ENCODE assay signal across 23 mouse cellular contexts in the genomic region with DNA sequence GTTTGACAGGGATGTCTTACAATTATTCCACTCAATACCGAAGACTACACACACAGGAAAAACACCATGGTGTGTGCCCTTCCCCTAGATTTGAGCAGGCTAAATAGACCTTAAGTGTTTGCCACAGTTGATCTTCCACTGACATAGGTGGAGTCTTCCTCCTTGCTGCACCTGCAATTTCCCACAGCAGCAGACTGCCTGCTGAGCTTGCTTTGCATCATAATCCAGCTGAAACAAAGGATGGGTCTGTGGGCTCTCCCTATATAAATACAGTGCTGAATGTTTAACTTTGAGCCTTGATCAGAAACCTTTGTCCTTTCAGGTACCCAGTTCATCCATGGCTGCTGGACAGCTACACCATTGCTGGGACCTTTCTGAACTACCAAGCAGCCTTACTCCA.
DNase-seq lines count a peak whose midpoint lies in the region; ATAC-seq and TF ChIP-seq lines count a peak whose summit lies in the region.
"Had no signal": no experiment of that assay in that cellular context is flagged by ENCODE, and none has a peak within 500 bp of the region (broad histone marks: within the 10 kb centered on the region; RNA-seq: fewer than 3 reads in every experiment).

No protein-coding gene starts in this region.

- H3K9ac ChIP-seq in midbrain, embryonic 11.5 days (ENCODE audit: low read length) = no peak overlapping the region
- H3K9ac ChIP-seq in midbrain, postnatal 0 days (replicated peaks; ENCODE audit: low read length, poor library complexity, severe bottlenecking) = no peak overlapping the region
- no peak overlapping the region for H3K9ac ChIP-seq in ES-E14 (ENCODE audit: insufficient read depth, low read depth, low read length, poor library complexity, severe bottlenecking)
- H3K9ac ChIP-seq: embryonic facial prominence, embryonic 12.5 days; forebrain, embryonic 13.5 days; forebrain, embryonic 15.5 days; forebrain, postnatal 0 days had no signal

- no peaks in the 10 kb centered on the region for H3K36me3 ChIP-seq in midbrain, embryonic 11.5 days (ENCODE audit: control insufficient read depth, insufficient read depth, low read length)
- H3K36me3 ChIP-seq in midbrain, postnatal 0 days (ENCODE audit: insufficient read depth, low read length) = no peaks in the 10 kb centered on the region
- no peaks in the 10 kb centered on the region for H3K36me3 ChIP-seq in ES-E14 (ENCODE audit: control insufficient read depth, insufficient read depth, low read length, poor library complexity, severe bottlenecking)
- H3K36me3 ChIP-seq: embryonic facial prominence, embryonic 10.5 days; embryonic facial prominence, embryonic 12.5 days; forebrain, embryonic 15.5 days; G1E had no signal

- ATAC-seq in midbrain, embryonic 11.5 days (ENCODE audit: low FRiP score) = no peak
- no peak for ATAC-seq in midbrain, postnatal 0 days (ENCODE audit: low FRiP score)
- no peak for ATAC-seq in CD4-positive, CD25-positive, alpha-beta regulatory T cell, adult 4 months
- ATAC-seq: forebrain, embryonic 15.5 days; forebrain, postnatal 0 days; Patski had no signal

- H3K27ac ChIP-seq in midbrain, embryonic 11.5 days (ENCODE audit: low read depth, low read length) = no peak overlapping the region
- H3K27ac ChIP-seq in midbrain, postnatal 0 days (ENCODE audit: low read depth, low read length) = no peak overlapping the region
- no peak overlapping the region for H3K27ac ChIP-seq in ES-E14 (ENCODE audit: insufficient read depth, low read depth, low read length, poor library complexity, severe bottlenecking)
- H3K27ac ChIP-seq: embryonic facial prominence, embryonic 10.5 days; embryonic facial prominence, embryonic 12.5 days; forebrain, embryonic 13.5 days; forebrain, embryonic 15.5 days had no signal

- no peaks in the 10 kb centered on the region for H3K4me1 ChIP-seq in midbrain, embryonic 11.5 days (ENCODE audit: control insufficient read depth, insufficient read depth, low read length)
- no peaks in the 10 kb centered on the region for H3K4me1 ChIP-seq in midbrain, postnatal 0 days (ENCODE audit: insufficient read depth, low read length)
- H3K4me1 ChIP-seq in ES-E14 (ENCODE audit: control insufficient read depth in 2 of 2, insufficient read depth in 2 of 2, low read length in 2 of 2, poor library complexity in 1 of 2) = no peaks in the 10 kb centered on the region; a peak in 1 of 4 replicates
- H3K4me1 ChIP-seq: embryonic facial prominence, embryonic 10.5 days; embryonic facial prominence, embryonic 12.5 days; forebrain, embryonic 15.5 days had no signal

- H3K27me3 ChIP-seq in midbrain, embryonic 11.5 days (ENCODE audit: control insufficient read depth, insufficient read depth, low read length) = no peaks in the 10 kb centered on the region
- H3K27me3 ChIP-seq in midbrain, postnatal 0 days (ENCODE audit: insufficient read depth, low read length) = no peaks in the 10 kb centered on the region
- H3K27me3 ChIP-seq: embryonic facial prominence, embryonic 12.5 days; forebrain, embryonic 13.5 days; forebrain, embryonic 15.5 days; Patski had no signal

- intact Hi-C loops in gastrocnemius, postnatal 36 days (cut with DNase I) = no loop called here

- H3K4me3 ChIP-seq in midbrain, embryonic 11.5 days (ENCODE audit: low read depth, low read length) = no peak overlapping the region
- no peak overlapping the region for H3K4me3 ChIP-seq in midbrain, postnatal 0 days (ENCODE audit: low read depth, low read length)
- H3K4me3 ChIP-seq in ES-E14 (ENCODE audit: insufficient read depth in 1 of 2, low read depth in 1 of 2, low read length in 2 of 2, poor library complexity in 1 of 2, severe bottlenecking in 1 of 2) = no peak overlapping the region
- H3K4me3 ChIP-seq: embryonic facial prominence, embryonic 10.5 days; embryonic facial prominence, embryonic 12.5 days; forebrain, embryonic 13.5 days; forebrain, embryonic 15.5 days had no signal

- in situ Hi-C loops in ES-E14 (cut with MboI; ENCODE audit: low sequenced_read_pairs in 2 of 2, unreplicated experiment in 2 of 2) = no loop called here

- TF ChIP-seq CTCF in midbrain, postnatal 0 days (IDR thresholded peaks at IDR 0.05) = no peak

- DNase-seq in midbrain, embryonic 11.5 days (ENCODE audit: low spot score, missing footprints) = peak; percentile 31
- DNase-seq in midbrain, postnatal 0 days (ENCODE audit: low spot score) = no peak
- DNase-seq in ES-E14 (ENCODE audit: low read depth, low spot score) (peak; percentile 50), WW6 (ENCODE audit: low read depth, low spot score) (peak; percentile 24)
- no peak for DNase-seq in gastrocnemius, postnatal 36 days
- DNase-seq in c-Kit-positive CD71-positive TER-119-positive erythroid progenitor cells, embryonic 14.5 days (ENCODE audit: low spot score) = no peak
- DNase-seq: adrenal gland, adult 2 months; adrenal gland, postnatal 10 days; adrenal gland, postnatal 25 days; B cell, adult 2 months; cerebellum, adult 11-12 months; cerebellum, adult 2 months; cerebellum, adult 9-10 months; cerebellum, postnatal 10 days; cerebellum, postnatal 25 days; forebrain, postnatal 0 days had no signal

- 85% methylated on average over 1 of the region's 1 CpGs for WGBS in midbrain, embryonic 11.5 days
- 83% methylated on average over 1 of the region's 1 CpGs for WGBS in midbrain, postnatal 0 days

- H3K4me2 ChIP-seq in midbrain, embryonic 11.5 days = no peak overlapping the region
- no peak overlapping the region for H3K4me2 ChIP-seq in midbrain, postnatal 0 days (ENCODE audit: low read depth, low read length, poor library complexity, severe bottlenecking)
- H3K4me2 ChIP-seq: embryonic facial prominence, embryonic 12.5 days; forebrain, embryonic 13.5 days; forebrain, embryonic 15.5 days had no signal

- H3K9me3 ChIP-seq in midbrain, embryonic 11.5 days (ENCODE audit: control insufficient read depth, low read length) = no peaks in the 10 kb centered on the region
- H3K9me3 ChIP-seq in midbrain, postnatal 0 days (ENCODE audit: low read length) = no peaks in the 10 kb centered on the region
- no peaks in the 10 kb centered on the region for H3K9me3 ChIP-seq in ES-E14 (ENCODE audit: control insufficient read depth, insufficient read depth, low read depth, low read length)
- H3K9me3 ChIP-seq: embryonic facial prominence, embryonic 10.5 days; embryonic facial prominence, embryonic 12.5 days; forebrain, embryonic 13.5 days; forebrain, embryonic 15.5 days had no signal

TF ChIP-seq in ES-E14, 5 proteins besides CTCF, POLR2A, EP300 and RAD21:
- no peak for TF ChIP-seq MAFK (IDR thresholded peaks at IDR 0.05; ENCODE audit: insufficient read depth, low read depth, low read length)
- TF ChIP-seq ZC3H11A (IDR thresholded peaks at IDR 0.05; ENCODE audit: borderline replicate concordance, low read depth, low read length) = no peak
- TF ChIP-seq HCFC1 (IDR thresholded peaks at IDR 0.05; ENCODE audit: borderline replicate concordance, insufficient read depth, low read length) = no peak

Comparison
In these comparisons a context has a peak if more than half of its experiments do, and no peak if none do; other contexts are left out.
1. DNase-seq: peak in midbrain, embryonic 11.5 days (single experiment), ES-E14 (single experiment) and WW6 (single experiment); none in midbrain, postnatal 0 days (single experiment), gastrocnemius, postnatal 36 days (0 of 2) and c-Kit-positive CD71-positive TER-119-positive erythroid progenitor cells, embryonic 14.5 days (single experiment).